Mouse (Mus musculus) heart, postnatal 36 days (tissue): ENCODE measurements at regions not wholly inside any gene's neighbourhood (a gene's known extent, or its start where the extent isn't known, plus 50 kb on each side); places are given as distances from the start of the nearest gene placed in this dataset.

ENCODE experiments used
- DNase-seq, 2 experiments: peaks; one replicate each; pipeline ENCODE4 v3.0.0; 2021 to 2022
- intact Hi-C: fragments of 180-260 bp; cut with DNase I; formaldehyde crosslinking; loops from one replicate; pipeline ENCODE4 v1.15.1; 2025

DNA sequence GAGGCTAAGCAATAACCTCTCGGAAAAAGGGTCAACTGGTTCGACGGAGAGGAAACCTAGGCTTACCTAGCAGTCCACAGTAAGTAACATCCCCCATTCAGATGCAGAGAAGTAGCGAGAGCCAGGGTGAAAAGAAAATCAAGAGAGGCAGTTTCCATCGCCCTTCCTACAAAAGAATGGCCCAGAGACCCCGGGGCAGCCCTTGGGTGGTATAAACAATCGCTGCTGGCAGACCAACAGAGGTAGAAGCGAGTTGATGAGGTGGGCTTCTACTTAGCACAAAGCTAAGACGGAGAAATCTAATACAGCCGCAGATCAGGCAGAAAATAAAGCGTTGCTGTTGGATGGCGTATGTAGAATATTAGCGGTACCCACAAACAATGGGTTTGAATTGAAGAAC is 57.8 kb upstream of the Arl15 start:
- intact Hi-C loops = no loop called here
- DNase-seq = no peak

DNA sequence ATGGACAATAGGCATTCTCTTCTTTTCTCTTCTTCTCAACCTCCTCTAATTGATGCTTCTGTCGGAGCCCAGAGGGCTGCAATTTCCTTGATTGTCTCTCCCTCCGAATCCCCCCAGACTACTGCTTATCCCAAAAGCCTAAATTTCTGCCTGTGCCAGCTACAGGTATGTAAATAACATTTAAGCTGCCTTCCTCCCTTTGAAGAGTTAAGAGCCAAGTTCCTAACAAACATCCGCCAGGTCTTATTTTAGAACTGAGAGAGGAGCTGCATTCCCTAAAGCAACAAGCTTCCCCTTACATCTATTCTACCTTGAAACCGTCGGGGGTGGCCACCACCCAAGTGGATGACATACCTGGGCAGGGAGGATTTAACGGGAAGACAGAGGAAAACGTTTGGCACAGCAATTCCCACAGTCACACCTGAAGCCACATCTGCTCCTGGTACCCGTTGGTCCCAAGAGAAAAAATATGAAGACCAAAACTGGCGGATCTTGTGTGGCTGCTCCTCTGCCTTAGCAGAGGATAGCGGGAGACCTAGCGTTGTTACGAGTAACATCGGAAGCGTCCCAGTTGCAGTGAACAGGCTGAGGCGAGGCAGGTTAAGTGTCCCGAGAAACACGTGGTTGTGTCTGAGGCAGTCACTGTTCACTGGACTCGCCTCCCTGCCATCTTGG is 58.6 kb upstream of the Arl15 start:
- DNase-seq = no peak
- intact Hi-C loops = no loop called here

DNA sequence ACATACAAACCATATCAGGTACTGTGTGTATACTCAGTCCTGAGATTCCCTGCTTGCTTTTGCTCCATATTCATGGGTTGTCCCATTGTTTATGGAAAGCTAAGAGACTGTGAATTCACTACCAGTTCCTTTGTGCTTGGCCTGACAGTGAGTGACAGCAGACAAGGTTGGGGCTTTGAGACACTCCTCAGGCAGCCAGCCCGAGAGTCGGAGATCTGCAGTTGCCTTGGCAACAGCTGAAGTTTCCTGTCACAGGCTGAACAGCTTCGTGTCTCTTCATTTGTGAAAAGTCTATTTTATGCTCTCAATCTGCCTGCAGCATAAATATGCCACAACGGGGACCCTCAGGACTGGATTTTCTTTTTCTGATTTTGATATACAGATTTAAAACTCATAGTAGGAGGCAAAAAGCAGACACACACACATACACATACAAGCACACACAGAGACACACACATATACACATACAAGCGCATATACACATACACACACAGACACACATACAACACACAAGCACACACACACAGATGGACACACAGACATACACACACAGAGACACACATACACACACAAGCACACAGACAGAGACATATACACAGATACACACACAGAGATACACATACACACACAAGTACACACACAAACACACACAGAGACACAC is 60.0 kb upstream of the Arl15 start:
- no peak for DNase-seq
- intact Hi-C loops = no loop called here

DNA sequence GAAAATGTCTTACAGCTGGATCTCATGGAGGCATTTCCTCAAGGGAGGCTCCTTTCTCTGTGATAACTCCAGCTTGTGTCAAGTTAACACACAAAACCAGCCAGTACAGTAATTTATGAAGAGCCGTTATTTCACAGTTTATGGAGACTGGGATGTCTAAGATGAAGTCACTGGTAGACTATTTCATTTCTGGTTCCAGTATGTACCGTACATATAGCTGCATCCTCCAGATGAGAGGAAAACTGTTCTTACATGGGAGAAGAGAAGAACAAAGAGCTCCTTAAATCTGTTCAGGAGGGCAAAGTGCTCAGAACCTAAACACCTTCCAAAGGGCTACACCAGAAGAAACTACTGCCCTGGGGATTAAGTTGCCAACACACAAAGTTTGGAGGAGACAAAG is 60.6 kb upstream of the Arl15 start:
- intact Hi-C loops = no loop called here
- DNase-seq = no peak

DNA sequence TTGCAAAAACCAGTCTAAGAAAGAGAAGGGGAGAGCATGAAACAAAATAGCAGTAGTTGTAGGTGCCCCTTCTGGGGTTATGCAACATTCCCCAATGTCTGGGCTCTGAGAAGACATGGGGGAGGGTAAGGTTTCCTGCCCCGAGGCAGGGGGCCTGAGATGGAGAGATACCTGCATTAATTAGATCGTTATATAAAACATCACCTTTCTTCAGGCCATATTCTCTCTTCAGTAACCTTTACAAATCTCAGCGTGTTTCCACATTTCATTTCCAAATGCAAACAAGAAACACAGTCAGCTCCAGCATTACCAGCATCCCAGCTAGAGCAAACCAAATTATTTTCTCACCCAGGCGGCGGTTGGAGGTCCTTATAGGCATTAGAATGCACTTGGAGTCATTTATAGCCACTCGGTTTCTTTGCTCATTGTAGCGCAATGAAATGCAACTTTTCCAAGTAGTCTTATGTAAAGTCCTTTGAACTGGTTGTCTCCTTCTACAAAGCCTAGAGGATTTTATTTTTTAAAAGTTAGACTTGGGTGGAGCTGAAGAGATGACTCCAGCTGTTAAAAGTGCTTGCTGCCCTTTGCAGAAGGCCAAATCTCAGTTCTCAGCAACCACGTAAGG is 63.4 kb upstream of the Arl15 start:
- DNase-seq = peak in 1 of 2 experiments; percentile 11
- intact Hi-C loops = no loop called here

DNA sequence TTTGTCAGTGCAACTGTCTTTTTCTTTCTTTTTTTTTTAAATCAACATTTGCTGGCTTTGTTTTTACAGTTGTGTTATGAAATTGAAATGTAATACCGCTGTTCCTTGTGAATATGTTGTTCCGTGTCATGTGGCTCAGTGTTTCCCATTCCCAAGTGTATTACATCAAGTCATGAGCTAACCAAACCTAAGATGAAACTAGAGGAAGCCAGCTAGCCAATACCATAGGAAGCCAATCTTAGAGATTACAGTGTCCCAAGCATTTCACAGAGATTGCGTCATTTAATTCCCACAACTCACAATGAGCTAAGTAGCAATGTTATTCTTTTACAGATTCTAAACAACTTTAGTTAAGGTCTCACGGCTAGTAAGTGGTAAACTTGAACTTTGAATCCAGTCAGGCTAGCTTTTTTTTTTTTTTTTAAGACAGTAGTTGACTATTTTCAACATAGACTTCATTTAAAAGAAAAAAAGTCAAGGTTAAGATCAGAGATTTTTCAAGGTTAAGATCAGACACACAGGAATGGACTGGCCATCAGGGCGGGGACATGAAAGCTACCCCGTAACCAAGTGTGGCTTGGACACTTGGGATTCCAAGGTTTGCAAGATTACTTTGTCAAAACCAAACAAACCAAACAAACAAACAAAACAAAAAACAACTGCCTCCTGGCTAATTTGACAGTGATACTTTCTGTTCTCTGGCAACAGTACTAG is 64.1 kb upstream of the Arl15 start:
- no peak for DNase-seq
- intact Hi-C loops = no loop called here

DNA sequence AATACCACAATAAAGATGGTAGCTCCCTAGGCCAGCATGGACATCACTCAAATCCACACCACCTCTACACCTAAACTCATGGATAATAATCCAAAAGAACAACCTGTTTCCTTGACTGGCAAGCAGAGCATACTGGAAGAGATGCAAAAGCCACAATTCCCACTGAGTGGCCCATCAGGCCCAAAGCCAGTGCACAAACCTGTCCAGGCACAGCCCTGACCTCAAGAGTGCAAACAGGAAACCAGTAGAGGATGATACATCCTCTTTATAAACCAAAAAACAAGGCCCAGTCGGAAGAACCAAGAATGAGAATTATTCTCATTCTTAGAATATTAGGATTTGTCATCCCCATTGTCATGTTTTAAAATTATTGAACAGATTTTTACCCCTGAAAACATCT is 64.7 kb upstream of the Arl15 start:
- peak in 1 of 2 experiments; percentile 7 for DNase-seq
- intact Hi-C loops = no loop called here

DNA sequence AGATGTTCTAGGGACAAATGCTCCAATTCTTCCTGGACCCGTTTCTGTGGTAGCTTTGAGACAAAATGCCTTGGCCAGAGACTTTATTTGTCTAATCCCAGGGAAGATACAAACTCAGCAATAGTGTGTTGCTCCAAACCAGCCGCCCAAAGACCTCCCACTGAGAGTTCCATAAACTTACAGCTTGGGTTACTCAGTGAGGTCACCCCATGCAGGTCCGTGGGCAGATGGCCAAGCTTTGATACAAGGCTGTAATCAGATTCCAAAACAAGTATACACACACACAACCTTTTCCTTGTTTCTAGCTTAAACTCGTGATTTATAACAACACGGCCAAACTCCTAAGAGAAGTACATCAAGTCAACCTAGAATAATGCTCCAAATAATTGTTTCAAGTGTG is 64.6 kb upstream of the Hspb3 start:
- peak; percentile 22 to 25 for DNase-seq
- intact Hi-C loops = no loop called here

DNA sequence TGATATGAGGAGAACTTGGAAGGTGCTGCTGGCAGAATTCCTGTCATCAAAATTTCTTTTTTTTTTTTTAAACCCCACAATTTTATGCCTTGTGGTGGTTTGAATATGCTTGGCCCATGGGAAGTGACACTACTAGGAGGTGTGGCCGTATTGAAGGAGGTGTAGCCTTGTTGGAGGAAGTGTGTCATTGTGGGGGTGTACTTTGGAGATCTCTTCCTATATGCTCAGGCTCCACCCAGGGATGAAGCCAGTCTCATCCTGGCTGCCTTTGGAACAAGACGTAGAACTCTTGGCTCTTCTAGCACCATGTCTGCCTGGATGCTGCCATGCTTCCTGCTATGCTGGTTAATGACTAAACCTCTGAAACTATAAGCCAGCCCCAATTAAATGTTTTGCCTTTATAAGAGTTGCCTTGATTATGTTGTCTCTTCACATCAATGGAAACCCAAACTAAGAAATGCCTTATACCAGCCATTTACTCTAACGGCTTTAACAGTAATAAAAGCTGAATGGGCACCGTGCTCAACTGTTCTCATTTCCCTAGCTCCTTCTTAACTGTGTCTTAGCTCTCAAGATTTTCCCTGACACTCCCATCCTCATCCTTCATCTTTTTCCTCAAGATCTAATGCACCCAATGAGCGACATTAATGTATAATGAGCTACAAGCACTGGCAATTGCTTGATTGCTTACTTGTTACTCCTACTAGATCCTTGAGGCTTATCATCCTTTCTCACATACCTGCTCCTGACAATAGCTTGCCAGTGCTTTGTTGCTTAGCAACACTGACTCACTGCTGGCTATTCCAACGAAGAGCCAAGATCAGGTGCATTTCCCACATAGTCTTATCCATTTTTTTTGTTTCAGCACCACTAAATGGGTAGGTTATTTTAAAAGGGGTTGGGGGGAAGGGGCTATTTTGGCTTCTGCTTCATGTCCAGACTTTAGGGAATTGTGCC is 61.7 kb upstream of the Hspb3 start:
- intact Hi-C loops = no loop called here
- DNase-seq = no peak

DNA sequence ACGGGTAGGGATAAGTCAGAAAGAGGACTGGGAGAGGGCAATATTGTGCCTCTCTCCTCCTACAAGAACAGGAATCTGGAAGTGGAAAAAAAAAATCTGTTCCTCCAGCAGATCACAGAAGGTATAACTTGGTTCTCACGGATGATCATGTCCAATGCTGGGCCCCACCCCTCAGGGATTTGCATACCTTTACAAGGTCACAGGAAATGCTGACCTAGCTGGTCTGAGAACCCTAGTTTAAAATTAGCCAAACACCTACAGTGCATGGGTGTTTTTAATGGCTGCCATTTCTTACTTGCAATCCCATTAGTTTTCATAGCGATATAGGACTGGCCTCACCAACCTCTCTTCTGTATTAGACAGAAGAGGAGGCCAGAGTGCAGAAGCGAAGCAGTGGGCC is 51.8 kb upstream of the Hspb3 start:
- DNase-seq = no peak
- intact Hi-C loops = no loop called here

DNA sequence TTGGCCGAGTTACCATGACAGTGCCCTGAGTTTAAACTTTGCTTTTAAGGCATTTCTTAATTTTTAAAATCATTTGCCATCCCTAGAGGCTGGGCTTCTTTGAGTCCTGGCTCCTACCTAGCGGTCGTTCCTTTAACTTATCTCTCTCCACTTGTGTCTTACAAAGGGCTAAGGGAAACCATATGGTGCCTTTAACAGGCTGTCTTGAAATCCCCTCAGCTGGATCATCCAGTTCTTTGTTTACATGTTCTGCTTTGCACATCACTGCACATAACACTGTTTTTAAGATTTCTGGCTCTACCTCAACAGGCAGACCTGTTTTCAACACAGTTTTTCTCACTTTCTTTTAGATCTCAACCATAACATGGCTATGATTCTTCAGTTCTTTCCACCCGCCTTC is 50.4 kb upstream of the Hspb3 start:
- intact Hi-C loops = no loop called here
- DNase-seq = no peak
